In genomic region chr5:140208743-140209409, GRCm38 (mm10) we compare ENCODE assay signal across 9 mouse cellular contexts.
DNase-seq lines count a peak whose midpoint lies in the region; ATAC-seq and TF ChIP-seq lines count a peak whose summit lies in the region.
"Had no signal": no experiment of that assay in that cellular context is flagged by ENCODE, and none has a peak within 500 bp of the region (broad histone marks: within the 10 kb centered on the region; RNA-seq: fewer than 3 reads in every experiment).

No protein-coding gene starts in this region.

- peaks cover 23% of the 10 kb centered on the region for H3K4me1 ChIP-seq in embryonic facial prominence, embryonic 10.5 days
- peaks cover 38% of the 10 kb centered on the region for H3K4me1 ChIP-seq in heart, embryonic 12.5 days (replicated peaks)
- H3K4me1 ChIP-seq in kidney, embryonic 15.5 days: peaks cover 17% of the 10 kb centered on the region
- peaks cover 45% of the 10 kb centered on the region for H3K4me1 ChIP-seq in liver, embryonic 15.5 days (replicated peaks)
- H3K4me1 ChIP-seq in thymus, adult 2 months (replicated peaks; ENCODE audit: control insufficient read depth, insufficient read depth, low read length): peaks cover 73% of the 10 kb centered on the region

- peak overlapping the region; percentile 48 for H3K27ac ChIP-seq in embryonic facial prominence, embryonic 10.5 days (replicated peaks)
- peak overlapping the region; percentile 65 for H3K27ac ChIP-seq in heart, embryonic 12.5 days (ENCODE audit: poor library complexity, severe bottlenecking)
- peak overlapping the region; percentile 45 for H3K27ac ChIP-seq in kidney, embryonic 15.5 days
- peak overlapping the region; percentile 74 for H3K27ac ChIP-seq in liver, embryonic 15.5 days (replicated peaks)
- H3K27ac ChIP-seq in thymus, adult 2 months (ENCODE audit: control insufficient read depth, insufficient read depth, low read length): peak overlapping the region; percentile 95

- H3K4me3 ChIP-seq in embryonic facial prominence, embryonic 10.5 days: no peak overlapping the region
- H3K4me3 ChIP-seq in heart, embryonic 12.5 days: no peak overlapping the region
- H3K4me3 ChIP-seq in kidney, embryonic 15.5 days (replicated peaks): no peak overlapping the region
- H3K4me3 ChIP-seq in liver, embryonic 15.5 days (replicated peaks): 0 out of 2 replicates have a peak overlapping the region, but pooled peaks have one; percentile 12
- peak overlapping the region; percentile 16 for H3K4me3 ChIP-seq in thymus, adult 2 months (ENCODE audit: control insufficient read depth, insufficient read depth, low read length)

- H3K27me3 ChIP-seq in embryonic facial prominence, embryonic 10.5 days (replicated peaks; ENCODE audit: low read depth, poor library complexity, severe bottlenecking): no peaks in the 10 kb centered on the region
- H3K27me3 ChIP-seq in heart, embryonic 12.5 days (replicated peaks): no peaks in the 10 kb centered on the region; the same call in 1 of the 2 replicates
- H3K27me3 ChIP-seq in kidney, embryonic 15.5 days: no peaks in the 10 kb centered on the region
- H3K27me3 ChIP-seq in liver, embryonic 15.5 days: no peaks in the 10 kb centered on the region
- H3K27me3 ChIP-seq in thymus, adult 2 months (ENCODE audit: control insufficient read depth, insufficient read depth, low read length): no peaks in the 10 kb centered on the region
- H3K27me3 ChIP-seq: CH12.LX had no signal

- H3K4me2 ChIP-seq in heart, embryonic 12.5 days: peak overlapping the region; percentile 50
- 0 out of 2 replicates have a peak overlapping the region, but pooled peaks have one; percentile 7 for H3K4me2 ChIP-seq in kidney, embryonic 15.5 days
- H3K4me2 ChIP-seq in liver, embryonic 15.5 days: peak overlapping the region; percentile 61

- H3K9ac ChIP-seq in heart, embryonic 12.5 days: no peak overlapping the region
- no peak overlapping the region for H3K9ac ChIP-seq in kidney, embryonic 15.5 days
- 0 out of 2 replicates have a peak overlapping the region, but pooled peaks have one; percentile 25 for H3K9ac ChIP-seq in liver, embryonic 15.5 days

- H3K9me3 ChIP-seq in embryonic facial prominence, embryonic 10.5 days: no peaks in the 10 kb centered on the region
- no peaks in the 10 kb centered on the region for H3K9me3 ChIP-seq in heart, embryonic 12.5 days (replicated peaks)
- H3K9me3 ChIP-seq in kidney, embryonic 15.5 days (replicated peaks): no peaks in the 10 kb centered on the region
- no peaks in the 10 kb centered on the region for H3K9me3 ChIP-seq in liver, embryonic 15.5 days (replicated peaks)

- peak; percentile 84; the same call in 1 of the 2 replicates for TF ChIP-seq POLR2A in thymus, adult 2 months (IDR thresholded peaks at IDR 0.05; ENCODE audit: control insufficient read depth, extremely low read depth, insufficient read depth, low read length, poor library complexity)

- ATAC-seq in frontal cortex, adult (ENCODE audit: low TSS enrichment): peak; percentile 86
- ATAC-seq in heart, embryonic 12.5 days (ENCODE audit: insufficient number of reproducible peaks, low FRiP score): peak; percentile 86
- ATAC-seq in kidney, embryonic 15.5 days (replicated peaks; ENCODE audit: low FRiP score): peak; percentile 85
- ATAC-seq in liver, embryonic 15.5 days (ENCODE audit: insufficient read depth): peak; percentile 94

- peaks cover 18% of the 10 kb centered on the region; the same call in 1 of the 2 replicates for H3K36me3 ChIP-seq in embryonic facial prominence, embryonic 10.5 days (replicated peaks)
- no peaks in the 10 kb centered on the region for H3K36me3 ChIP-seq in heart, embryonic 12.5 days
- H3K36me3 ChIP-seq in kidney, embryonic 15.5 days: peaks cover 4% of the 10 kb centered on the region; the same call in 1 of the 2 replicates
- H3K36me3 ChIP-seq in liver, embryonic 15.5 days (replicated peaks): no peaks in the 10 kb centered on the region; the same call in 1 of the 2 replicates
- no peaks in the 10 kb centered on the region for H3K36me3 ChIP-seq in thymus, adult 2 months (ENCODE audit: control insufficient read depth, insufficient read depth, low read length)

- DNase-seq in frontal cortex, postnatal 10 days (ENCODE audit: low spot score in 2 of 2): no peak
- peak; percentile 40 for DNase-seq in embryonic facial prominence, embryonic 10.5 days (ENCODE audit: low spot score)
- DNase-seq in natural killer cell, adult 2 months (ENCODE audit: low spot score in 2 of 2): peak; percentile 5 to 54
- DNase-seq in thymus, adult 2 months: peak; percentile 88

- 56% methylated on average over 19 of the region's 19 CpGs for whole genome bisulfite sequencing in embryonic facial prominence, embryonic 10.5 days
- 25% methylated on average over 19 of the region's 19 CpGs for WGBS in heart, embryonic 12.5 days
- WGBS in kidney, embryonic 15.5 days: 21% methylated on average over 19 of the region's 19 CpGs
- 9% methylated on average over 19 of the region's 19 CpGs for WGBS in liver, embryonic 15.5 days (ENCODE audit: insufficient replicate concordance)
- WGBS in thymus, adult 2 months: 8% methylated on average over 19 of the region's 19 CpGs

- peak; percentile 58; the same call in 1 of the 2 replicates for TF ChIP-seq CTCF in thymus, adult 2 months (IDR thresholded peaks at IDR 0.05; ENCODE audit: borderline replicate concordance, control insufficient read depth, extremely low read depth, insufficient read depth, low read length, poor library complexity)

Comparison
In these comparisons a context has a peak if more than half of its experiments do, and no peak if none do; other contexts are left out.
1. DNase-seq: peak in embryonic facial prominence, embryonic 10.5 days (single experiment), natural killer cell, adult 2 months (2 of 2) and thymus, adult 2 months (single experiment); none in frontal cortex, postnatal 10 days (0 of 2).
2. H3K27ac ChIP-seq: peak in every context shown above with its lines; median percentile 95 in thymus, adult 2 months; 74 in liver, embryonic 15.5 days; 65 in heart, embryonic 12.5 days; 48 in embryonic facial prominence, embryonic 10.5 days; 45 in kidney, embryonic 15.5 days.
3. H3K4me3 ChIP-seq: peak in liver, embryonic 15.5 days (single experiment) and thymus, adult 2 months (single experiment); none in embryonic facial prominence, embryonic 10.5 days (single experiment), heart, embryonic 12.5 days (single experiment) and kidney, embryonic 15.5 days (single experiment).
4. H3K4me2 ChIP-seq: peak in every context shown above with its lines; median percentile 61 in liver, embryonic 15.5 days; 50 in heart, embryonic 12.5 days; 7 in kidney, embryonic 15.5 days.
5. Peak in every context shown above with its lines, with median percentiles within 50 percentile points of each other: ATAC-seq.